Mouse (Mus musculus) bone marrow macrophage, adult 2 months (primary cell): Measurements from ENCODE around the gene Ifi27l2b.

Source experiments
- CTCF ChIP-seq: IDR thresholded peaks from 2 replicates; pipeline ENCODE4 v1.5.1; 2012; ENCODE audit warnings: low read depth, mild to moderate bottlenecking, low read length, moderate library complexity
- POLR2A ChIP-seq: IDR thresholded peaks from 2 replicates; pipeline ENCODE4 v1.6.1; 2012; ENCODE audit warnings: mild to moderate bottlenecking, low read depth, low read length, borderline replicate concordance

DNA sequence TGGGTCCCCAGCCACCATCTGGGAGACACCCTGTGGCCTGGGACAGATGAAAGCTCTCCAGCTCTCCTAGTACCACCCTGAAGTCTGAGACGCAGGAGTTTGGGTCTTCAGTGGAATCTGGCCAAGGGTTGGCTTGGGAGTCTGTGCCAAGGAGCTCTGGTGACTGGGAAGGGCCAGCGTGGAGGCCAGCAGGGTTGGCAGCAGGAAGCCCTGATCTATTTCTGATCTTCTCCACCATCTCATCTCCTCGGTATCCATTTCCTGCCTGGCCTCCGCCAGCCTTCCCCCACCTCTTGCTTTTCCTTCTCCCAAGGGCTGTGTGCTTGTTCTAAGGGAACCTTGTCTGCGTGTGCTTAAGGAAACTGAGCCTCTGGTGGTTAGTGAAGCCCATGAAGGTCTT is 41.7 kb upstream of the Ifi27l2b start:
- TF ChIP-seq POLR2A, result no peak
- no peak for TF ChIP-seq CTCF
